Mouse (Mus musculus): ENCODE results near the gene Gm28048. TPM values are rescaled to one million over a fixed set of nuclear protein-coding genes. Genes with fewer than 3 reads are reported as not detected.

The Gm28048 gene
- polyA plus RNA-seq, 1 experiment from 2014 or later = 8.2 TPM

DNA sequence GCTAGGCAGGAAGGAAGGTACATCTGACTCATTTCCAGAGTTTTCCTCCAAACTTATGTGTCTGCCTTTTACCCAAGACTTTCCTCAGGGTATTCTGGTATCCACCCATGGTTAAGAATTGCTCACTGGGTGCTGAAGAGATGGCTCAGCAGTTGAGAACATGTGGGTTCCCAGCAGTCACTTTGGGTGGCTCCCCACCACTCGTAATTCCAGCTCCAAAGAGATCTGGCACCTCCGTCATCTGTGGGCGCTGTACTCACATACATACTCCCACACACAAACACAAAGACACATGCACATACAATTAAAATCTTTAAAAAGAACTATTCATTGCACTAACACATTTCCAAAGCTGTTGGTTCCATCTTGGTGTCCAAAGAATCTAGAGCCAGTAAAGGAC, 92.7 kb downstream of the Gm28048 start:
- Histone ChIP-seq H3K9ac (ENCODE audit: low read depth, low read length) (no peak overlapping the region), H3K36me3 (ENCODE audit: control insufficient read depth, insufficient read depth, low read length) (no peaks in the 10 kb centered on the region), H3K27me3 (ENCODE audit: control insufficient read depth, insufficient read depth, low read length) (no peaks in the 10 kb centered on the region), H3K27ac (ENCODE audit: low read depth, low read length) (no peak overlapping the region), H3K4me1 (ENCODE audit: control insufficient read depth, insufficient read depth, low read length) (no peaks in the 10 kb centered on the region), H3K4me2 (no peak overlapping the region), H3K4me3 (ENCODE audit: low read depth, low read length) (no peak overlapping the region), H3K9me3 (replicated peaks; ENCODE audit: control insufficient read depth, low read length) (no peaks in the 10 kb centered on the region)
- 91% methylated on average over 3 of the region's 3 CpGs for WGBS (ENCODE audit: insufficient replicate concordance)
- ATAC-seq (replicated peaks; ENCODE audit: insufficient number of reproducible peaks, low FRiP score, low TSS enrichment) = no peak

- Histone ChIP-seq H3K4me1 (ENCODE audit: control insufficient read depth, insufficient read depth, low read length) (no peaks in the 10 kb centered on the region), H3K9me3 (replicated peaks; ENCODE audit: control insufficient read depth, low read length) (no peaks in the 10 kb centered on the region), H3K4me2 (no peak overlapping the region), H3K4me3 (ENCODE audit: low read depth, low read length) (no peak overlapping the region), H3K27ac (ENCODE audit: low read depth, low read length) (no peak overlapping the region), H3K9ac (ENCODE audit: low read depth, low read length) (no peak overlapping the region), H3K27me3 (ENCODE audit: control insufficient read depth, insufficient read depth, low read length) (no peaks in the 10 kb centered on the region), H3K36me3 (ENCODE audit: control insufficient read depth, insufficient read depth, low read length) (no peaks in the 10 kb centered on the region)
- no peak for ATAC-seq (replicated peaks; ENCODE audit: insufficient number of reproducible peaks, low FRiP score, low TSS enrichment)
- 83% methylated on average over 4 of the region's 4 CpGs for WGBS (ENCODE audit: insufficient replicate concordance)
Observed at GRCm38 (mm10) chr11:22886991-22887390, 94.9 kb downstream of the Gm28048 start.

DNA sequence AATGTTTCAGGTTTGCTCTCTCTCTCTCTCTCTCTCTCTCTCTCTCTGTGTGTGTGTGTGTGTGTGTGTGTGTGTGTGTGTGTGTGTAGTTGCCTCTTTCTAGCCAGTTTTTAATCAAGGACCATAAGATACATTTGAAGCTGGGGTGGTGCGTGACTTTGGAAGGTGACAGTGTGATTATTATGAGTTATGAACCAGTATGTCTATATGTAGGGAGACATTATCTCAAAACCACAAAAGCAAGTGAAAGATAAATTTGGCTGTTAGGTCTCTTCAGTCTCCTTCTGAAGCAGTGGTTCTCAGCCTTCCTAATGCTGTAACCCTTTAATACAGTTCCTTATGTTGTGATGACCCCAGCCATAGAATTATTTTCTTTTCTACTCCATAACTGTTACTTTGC, 96.5 kb downstream of the Gm28048 start:
- H3K4me1 ChIP-seq (ENCODE audit: control insufficient read depth, insufficient read depth, low read length) = no peaks in the 10 kb centered on the region
- no peak overlapping the region for H3K27ac ChIP-seq (ENCODE audit: low read depth, low read length)
- H3K4me2 ChIP-seq = no peak overlapping the region
- ATAC-seq (replicated peaks; ENCODE audit: insufficient number of reproducible peaks, low FRiP score, low TSS enrichment) = no peak
- H3K9me3 ChIP-seq (replicated peaks; ENCODE audit: control insufficient read depth, low read length) = no peaks in the 10 kb centered on the region
- H3K4me3 ChIP-seq (ENCODE audit: low read depth, low read length) = no peak overlapping the region
- H3K27me3 ChIP-seq (ENCODE audit: control insufficient read depth, insufficient read depth, low read length) = no peaks in the 10 kb centered on the region
- WGBS (ENCODE audit: insufficient replicate concordance) = 77% methylated on average over 1 of the region's 1 CpGs
- no peak overlapping the region for H3K9ac ChIP-seq (ENCODE audit: low read depth, low read length)
- H3K36me3 ChIP-seq (ENCODE audit: control insufficient read depth, insufficient read depth, low read length) = no peaks in the 10 kb centered on the region

DNA sequence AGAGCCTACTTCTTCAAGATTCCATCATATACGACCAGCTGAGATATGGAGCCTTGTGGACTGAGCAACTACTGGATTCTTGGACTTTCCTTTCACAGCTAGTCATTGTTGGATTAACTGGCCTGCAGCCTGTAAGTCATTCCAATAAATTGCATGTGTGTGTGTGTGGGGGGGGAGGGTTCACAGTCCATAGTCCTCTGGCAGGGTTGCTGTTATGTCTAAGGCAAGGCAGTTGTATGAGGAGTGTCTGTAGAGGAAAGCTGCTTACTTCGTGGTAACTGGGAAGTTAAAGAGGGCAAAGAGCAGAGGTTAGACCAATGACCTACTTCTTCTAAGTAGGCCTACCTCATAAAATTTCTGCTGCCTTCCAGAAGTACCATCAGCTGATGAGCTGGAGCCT, 98.2 kb downstream of the Gm28048 start:
- no peak for ATAC-seq (replicated peaks; ENCODE audit: insufficient number of reproducible peaks, low FRiP score, low TSS enrichment)
- Histone ChIP-seq H3K27ac (ENCODE audit: low read depth, low read length) (no peak overlapping the region), H3K4me3 (ENCODE audit: low read depth, low read length) (no peak overlapping the region), H3K9ac (ENCODE audit: low read depth, low read length) (no peak overlapping the region), H3K9me3 (replicated peaks; ENCODE audit: control insufficient read depth, low read length) (no peaks in the 10 kb centered on the region), H3K4me2 (no peak overlapping the region), H3K27me3 (ENCODE audit: control insufficient read depth, insufficient read depth, low read length) (no peaks in the 10 kb centered on the region), H3K4me1 (ENCODE audit: control insufficient read depth, insufficient read depth, low read length) (no peaks in the 10 kb centered on the region), H3K36me3 (ENCODE audit: control insufficient read depth, insufficient read depth, low read length) (no peaks in the 10 kb centered on the region)
- 76% methylated on average over 2 of the region's 2 CpGs for WGBS (ENCODE audit: insufficient replicate concordance)

- H3K9me3 ChIP-seq (replicated peaks; ENCODE audit: control insufficient read depth, low read length) = no peaks in the 10 kb centered on the region
- no peak overlapping the region for H3K4me2 ChIP-seq
- no peaks in the 10 kb centered on the region for H3K36me3 ChIP-seq (ENCODE audit: control insufficient read depth, insufficient read depth, low read length)
- no peaks in the 10 kb centered on the region for H3K27me3 ChIP-seq (ENCODE audit: control insufficient read depth, insufficient read depth, low read length)
- H3K9ac ChIP-seq (ENCODE audit: low read depth, low read length) = no peak overlapping the region
- H3K4me1 ChIP-seq (ENCODE audit: control insufficient read depth, insufficient read depth, low read length) = no peaks in the 10 kb centered on the region
- H3K27ac ChIP-seq (ENCODE audit: low read depth, low read length) = no peak overlapping the region
- H3K4me3 ChIP-seq (ENCODE audit: low read depth, low read length) = no peak overlapping the region
- no peak for ATAC-seq (replicated peaks; ENCODE audit: insufficient number of reproducible peaks, low FRiP score, low TSS enrichment)
Observed at GRCm38 (mm10) chr11:22882926-22883325, 99.0 kb downstream of the Gm28048 start.

DNA sequence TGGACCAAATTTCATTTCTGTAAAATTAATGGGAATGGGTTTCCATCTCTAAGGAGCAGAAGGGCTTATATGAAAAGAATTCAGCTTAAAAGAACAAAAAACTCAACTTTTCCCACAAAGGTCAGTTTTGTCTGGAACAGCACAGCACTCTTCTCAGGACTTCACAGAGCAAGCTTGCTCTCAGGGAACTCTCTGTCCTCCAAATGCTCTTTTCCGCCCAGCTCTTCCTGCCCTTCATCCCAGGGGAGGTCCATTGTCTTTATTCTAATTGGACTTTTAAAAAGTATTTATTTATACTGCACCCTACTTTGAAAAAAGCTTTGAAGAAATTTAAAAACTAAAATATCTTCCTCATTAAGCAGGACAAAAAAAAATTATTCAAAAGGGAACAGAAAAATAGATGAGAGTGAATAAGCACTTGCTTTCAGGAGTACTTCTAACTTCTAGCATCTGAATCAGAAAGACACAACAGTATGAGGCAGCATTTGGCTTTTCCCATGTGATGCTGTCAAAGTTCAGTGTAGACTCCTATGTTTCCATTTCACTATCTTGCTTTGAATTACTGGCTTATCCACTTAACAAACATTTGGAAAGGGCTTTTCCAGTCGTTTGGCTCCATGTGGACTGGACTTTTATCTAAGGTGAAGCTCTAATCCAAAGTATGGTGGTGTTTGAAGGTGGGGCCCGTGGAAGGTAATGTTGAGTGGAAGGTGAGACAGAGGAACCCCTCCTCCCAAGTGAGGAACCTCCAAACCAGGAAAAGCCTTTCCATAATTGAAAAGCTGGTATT, 101.3 kb downstream of the Gm28048 start:
- Histone ChIP-seq H3K27me3 (ENCODE audit: control insufficient read depth, insufficient read depth, low read length) (no peaks in the 10 kb centered on the region), H3K9me3 (replicated peaks; ENCODE audit: control insufficient read depth, low read length) (no peaks in the 10 kb centered on the region), H3K9ac (ENCODE audit: low read depth, low read length) (no peak overlapping the region), H3K4me2 (no peak overlapping the region), H3K27ac (ENCODE audit: low read depth, low read length) (no peak overlapping the region), H3K4me1 (ENCODE audit: control insufficient read depth, insufficient read depth, low read length) (no peaks in the 10 kb centered on the region), H3K36me3 (ENCODE audit: control insufficient read depth, insufficient read depth, low read length) (no peaks in the 10 kb centered on the region), H3K4me3 (ENCODE audit: low read depth, low read length) (no peak overlapping the region)
- no peak for ATAC-seq (replicated peaks; ENCODE audit: insufficient number of reproducible peaks, low FRiP score, low TSS enrichment)
- 55% methylated on average over 3 of the region's 3 CpGs for WGBS (ENCODE audit: insufficient replicate concordance)

GRCm38 (mm10) chr11:22879645-22880044, 102.2 kb downstream of the Gm28048 start:
- ATAC-seq (replicated peaks; ENCODE audit: insufficient number of reproducible peaks, low FRiP score, low TSS enrichment) = no peak
- H3K4me2 ChIP-seq = no peak overlapping the region
- no peak overlapping the region for H3K9ac ChIP-seq (ENCODE audit: low read depth, low read length)
- H3K4me1 ChIP-seq (ENCODE audit: control insufficient read depth, insufficient read depth, low read length) = no peaks in the 10 kb centered on the region
- H3K36me3 ChIP-seq (ENCODE audit: control insufficient read depth, insufficient read depth, low read length) = no peaks in the 10 kb centered on the region
- WGBS (ENCODE audit: insufficient replicate concordance) = 91% methylated on average over 4 of the region's 4 CpGs
- H3K9me3 ChIP-seq (replicated peaks; ENCODE audit: control insufficient read depth, low read length) = no peaks in the 10 kb centered on the region
- no peaks in the 10 kb centered on the region for H3K27me3 ChIP-seq (ENCODE audit: control insufficient read depth, insufficient read depth, low read length)
- H3K27ac ChIP-seq (ENCODE audit: low read depth, low read length) = no peak overlapping the region
- H3K4me3 ChIP-seq (ENCODE audit: low read depth, low read length) = no peak overlapping the region

DNA sequence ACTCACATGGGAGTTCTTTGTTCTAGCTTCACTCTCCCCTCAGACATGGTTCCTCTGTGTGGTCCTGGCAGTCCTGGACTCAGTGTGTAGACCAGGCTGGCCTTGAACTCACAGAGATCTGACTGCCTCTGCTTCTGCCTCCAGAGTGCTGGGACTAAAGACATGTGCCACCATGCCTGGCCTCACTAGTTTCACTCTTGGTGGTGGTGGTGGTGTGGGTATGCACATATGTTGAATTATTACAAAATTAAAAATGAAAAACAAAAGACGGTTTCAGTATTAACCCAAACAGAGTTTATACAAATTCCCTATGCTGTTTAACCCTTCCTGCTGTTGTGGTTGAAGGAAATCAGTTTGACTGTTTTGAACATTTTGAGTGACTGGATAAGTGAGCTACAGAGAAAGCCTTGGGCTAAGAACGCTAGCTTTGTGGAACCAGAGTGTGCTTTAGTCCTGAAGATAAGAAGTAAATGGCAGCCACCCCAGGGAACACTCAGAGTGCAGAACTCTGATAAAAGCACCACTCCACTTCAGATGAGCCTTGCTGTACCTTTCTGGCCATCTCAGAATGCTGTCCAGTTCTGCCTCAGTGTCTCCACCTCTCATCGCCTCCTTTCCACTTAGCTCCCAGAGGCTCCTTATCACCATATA, 105.1 kb downstream of the Gm28048 start:
- H3K4me1 ChIP-seq (ENCODE audit: control insufficient read depth, insufficient read depth, low read length) = no peaks in the 10 kb centered on the region
- H3K36me3 ChIP-seq (ENCODE audit: control insufficient read depth, insufficient read depth, low read length) = no peaks in the 10 kb centered on the region
- no peaks in the 10 kb centered on the region for H3K27me3 ChIP-seq (ENCODE audit: control insufficient read depth, insufficient read depth, low read length)
- whole genome bisulfite sequencing (ENCODE audit: insufficient replicate concordance) = 59% methylated on average over 3 of the region's 3 CpGs
- no peaks in the 10 kb centered on the region for H3K9me3 ChIP-seq (replicated peaks; ENCODE audit: control insufficient read depth, low read length)
- H3K4me2 ChIP-seq = no peak overlapping the region
- no peak overlapping the region for H3K4me3 ChIP-seq (ENCODE audit: low read depth, low read length)
- no peak overlapping the region for H3K27ac ChIP-seq (ENCODE audit: low read depth, low read length)
- no peak overlapping the region for H3K9ac ChIP-seq (ENCODE audit: low read depth, low read length)
- ATAC-seq (replicated peaks; ENCODE audit: insufficient number of reproducible peaks, low FRiP score, low TSS enrichment) = no peak

- Histone ChIP-seq H3K4me1 (ENCODE audit: control insufficient read depth, insufficient read depth, low read length) (no peaks in the 10 kb centered on the region), H3K9ac (ENCODE audit: low read depth, low read length) (no peak overlapping the region), H3K27ac (ENCODE audit: low read depth, low read length) (no peak overlapping the region), H3K4me3 (ENCODE audit: low read depth, low read length) (no peak overlapping the region), H3K9me3 (replicated peaks; ENCODE audit: control insufficient read depth, low read length) (no peaks in the 10 kb centered on the region), H3K36me3 (ENCODE audit: control insufficient read depth, insufficient read depth, low read length) (no peaks in the 10 kb centered on the region), H3K4me2 (no peak overlapping the region), H3K27me3 (ENCODE audit: control insufficient read depth, insufficient read depth, low read length) (no peaks in the 10 kb centered on the region)
- ATAC-seq (replicated peaks; ENCODE audit: insufficient number of reproducible peaks, low FRiP score, low TSS enrichment) = no peak
- WGBS (ENCODE audit: insufficient replicate concordance) = 73% methylated on average over 4 of the region's 4 CpGs
Observed at GRCm38 (mm10) chr11:22875279-22875678, 106.6 kb downstream of the Gm28048 start.

All from heart, embryonic 11.5 days (tissue).